Mouse (Mus musculus) left cerebral cortex, postnatal 10 days (tissue): Measurements from ENCODE around the gene Tspear. TPM values are rescaled to one million over a fixed set of nuclear protein-coding genes. Genes with fewer than 3 reads are reported as not detected.

Source experiments
- DNase-seq, 2 experiments: peaks; one replicate each; pipeline ENCODE4 v3.0.0; 2021 to 2022; ENCODE audit warnings: low spot score in 2 of 2, mixed read lengths in 1 of 2; ENCODE audit errors: extremely low spot score in 1 of 2
- intact Hi-C: fragments of 180-260 bp; cut with DNase I; formaldehyde crosslinking; loops from one replicate; pipeline ENCODE4 v1.15.1; 2025
- total RNA-seq, 2 experiments: library from RNA; stranded (reverse); gene quantifications; 2 replicates each; pipeline ENCODE4 v1.2.3; 2021

Gene Tspear
- total RNA-seq, 2 experiments from 2014 or later = 0.18 TPM; not detected in 1

GRCm38 (mm10) chr10:77839006-77839405 lies 152.6 kb downstream of the Tspear start:
- no peak for DNase-seq
- intact Hi-C loops = no loop called here

GRCm38 (mm10) chr10:77846503-77846902 lies 160.1 kb downstream of the Tspear start, which contains the start of gene Gm36176:
Gene Gm36176, plus strand, starts transcription at chr10:77846803.
- intact Hi-C loops = no loop called here
- no peak for DNase-seq

DNA sequence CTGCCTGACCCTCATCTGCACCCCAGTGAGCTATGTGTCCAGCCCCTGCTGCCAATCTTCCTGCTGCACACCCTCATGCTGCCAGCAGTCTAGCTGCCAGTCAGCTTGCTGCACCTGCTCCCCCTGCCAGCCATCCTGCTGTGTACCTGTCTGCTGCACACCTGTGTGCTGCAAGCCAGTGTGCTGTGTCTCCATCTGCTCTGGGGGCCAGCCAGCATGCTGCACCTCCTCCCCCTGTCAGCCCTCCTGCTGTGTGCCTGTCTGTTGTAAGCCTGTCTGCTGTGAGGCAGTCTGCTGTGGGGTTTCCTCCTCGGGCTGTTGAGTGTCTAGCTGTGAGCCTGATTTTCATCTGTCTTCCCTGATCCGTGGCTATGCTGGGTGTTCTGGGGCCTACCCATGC lies 160.6 kb downstream of the Tspear start:
- no peak for DNase-seq
- intact Hi-C loops = no loop called here

- no peak for DNase-seq
- intact Hi-C loops = no loop called here
These were observed 161.2 kb downstream of the Tspear start for GRCm38 (mm10) chr10:77847538-77847937.

DNA sequence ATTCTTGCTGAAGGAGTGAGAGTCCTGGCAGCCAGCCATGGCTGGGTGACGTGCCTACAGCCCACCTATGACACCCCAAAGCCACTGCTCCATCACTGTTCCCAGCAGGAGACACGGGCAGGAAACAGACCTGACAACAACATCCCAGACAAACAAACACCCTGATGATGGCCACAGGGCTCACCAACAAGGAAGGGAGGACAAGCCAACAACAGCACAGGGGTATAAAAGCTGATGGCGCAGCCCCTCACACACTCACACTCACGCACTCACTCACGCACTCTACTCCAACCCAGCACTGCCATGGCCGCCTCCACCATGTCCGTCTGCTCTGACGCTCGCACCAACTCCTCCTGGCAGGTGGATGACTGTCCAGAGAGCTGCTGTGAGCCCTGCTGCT lies 166.2 kb downstream of the Tspear start, which contains the start of gene Gm10318:
Gm10318 (plus strand) TSS at position 301 of the 400 bp plus-strand sequence.
- DNase-seq = no peak
- intact Hi-C loops = no loop called here

- intact Hi-C loops = no loop called here
- no peak for DNase-seq
These were observed 175.3 kb downstream of the Tspear start, which contains the start of gene Gm3285 for GRCm38 (mm10) chr10:77861675-77862074. Gene Gm3285, plus strand, starts transcription at chr10:77861975.

DNA sequence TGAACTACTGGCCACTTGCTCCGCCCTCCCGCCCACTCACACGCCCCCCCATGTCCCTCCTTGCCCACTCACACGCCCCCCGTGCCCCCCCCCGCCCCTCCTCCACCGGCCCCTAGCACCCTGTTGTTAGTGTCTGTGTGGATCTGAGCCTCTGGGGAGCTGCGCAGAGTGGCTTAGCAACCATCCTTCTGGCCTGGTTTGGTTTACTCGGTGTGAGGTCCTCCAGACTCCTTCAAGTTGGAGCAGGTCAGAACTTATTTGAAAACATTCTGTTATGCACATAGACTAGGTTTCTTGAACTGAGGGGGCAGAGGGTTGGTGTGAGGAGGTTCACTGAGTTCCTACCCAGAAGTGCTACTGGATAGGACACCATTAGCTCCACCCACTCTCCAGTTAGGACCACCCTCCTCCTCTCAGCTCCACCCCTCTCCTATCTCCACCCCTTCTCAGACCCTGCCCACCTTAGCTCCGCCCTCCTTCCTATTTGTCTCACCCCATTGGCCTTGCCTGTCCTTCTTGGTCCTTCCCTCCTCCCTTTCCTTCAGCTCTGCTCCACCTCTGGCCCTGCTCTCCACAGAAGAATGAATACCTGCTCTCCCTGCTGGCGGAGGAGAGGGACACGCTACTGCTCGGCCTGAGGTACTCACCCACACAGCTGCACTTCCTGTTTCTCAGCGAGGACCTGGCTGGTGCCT lies 177.8 kb downstream of the Tspear start:
- intact Hi-C loops = no loop called here
- DNase-seq = no peak

- no peak for DNase-seq
- intact Hi-C loops = no loop called here
These were observed 178.4 kb downstream of the Tspear start for GRCm38 (mm10) chr10:77864762-77865143.

- intact Hi-C loops = no loop called here
- DNase-seq = no peak
These were observed 181.2 kb downstream of the Tspear start for GRCm38 (mm10) chr10:77867546-77867945.

- DNase-seq = no peak
- intact Hi-C loops = no loop called here
These were observed 183.3 kb downstream of the Tspear start for GRCm38 (mm10) chr10:77869651-77870050.

DNA sequence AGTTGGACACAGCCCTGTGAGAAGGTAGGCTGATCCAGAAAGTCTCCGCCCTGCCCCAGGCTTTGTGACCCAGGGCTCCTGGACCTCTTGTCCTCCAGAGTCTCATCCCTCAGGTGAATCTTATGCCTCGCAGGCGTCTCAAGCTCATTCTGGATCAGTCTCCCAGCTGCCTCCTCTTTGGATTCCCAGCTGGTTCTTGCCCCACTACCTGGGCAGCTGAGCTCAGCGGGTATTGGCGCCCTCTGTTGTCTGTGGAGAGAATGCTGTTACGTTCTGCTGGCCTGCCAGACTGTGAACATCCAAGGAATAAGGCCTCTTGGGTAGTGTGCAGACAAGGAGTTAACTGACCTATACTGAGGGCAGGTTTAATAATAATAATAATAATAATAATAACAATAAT lies 192.6 kb downstream of the Tspear start:
- no peak for DNase-seq
- intact Hi-C loops = loop anchor here (5.0 kb wide), 1 partner anchor 242 kb away; no protein-coding TSS in a partner anchor

DNA sequence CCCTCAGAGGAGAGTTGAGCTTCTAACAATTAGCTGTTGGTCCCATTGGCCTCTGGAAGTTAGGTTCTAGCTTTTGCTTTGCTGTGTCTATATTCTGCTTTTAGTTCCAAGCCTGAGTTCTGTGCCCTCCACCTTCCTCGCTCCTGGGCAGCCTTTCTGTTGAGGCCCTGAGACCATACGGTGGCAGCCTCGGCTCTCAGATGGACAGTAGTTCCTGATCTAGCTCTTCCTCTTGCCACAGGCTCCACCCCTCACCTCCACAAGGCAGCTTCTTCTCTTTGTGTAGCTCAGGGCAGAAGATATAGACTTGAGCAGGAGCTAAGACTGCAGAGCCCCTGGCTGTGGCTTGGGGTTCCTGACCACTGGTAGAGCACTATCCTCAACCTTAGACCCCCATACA lies 193.9 kb downstream of the Tspear start:
- no peak for DNase-seq
- intact Hi-C loops = loop anchor here (10.0 kb wide), 1 partner anchor 356 kb away; no protein-coding TSS in a partner anchor

GRCm38 (mm10) chr10:77882553-77882952 lies 196.2 kb downstream of the Tspear start:
- DNase-seq = no peak
- intact Hi-C loops = loop anchor here (10.0 kb wide), 1 partner anchor 358 kb away; no protein-coding TSS in a partner anchor

GRCm38 (mm10) chr10:77886007-77886747 lies 199.8 kb downstream of the Tspear start:
- intact Hi-C loops = loop anchor here (10.0 kb wide), 1 partner anchor 361 kb away; no protein-coding TSS in a partner anchor
- DNase-seq = no peak

DNA sequence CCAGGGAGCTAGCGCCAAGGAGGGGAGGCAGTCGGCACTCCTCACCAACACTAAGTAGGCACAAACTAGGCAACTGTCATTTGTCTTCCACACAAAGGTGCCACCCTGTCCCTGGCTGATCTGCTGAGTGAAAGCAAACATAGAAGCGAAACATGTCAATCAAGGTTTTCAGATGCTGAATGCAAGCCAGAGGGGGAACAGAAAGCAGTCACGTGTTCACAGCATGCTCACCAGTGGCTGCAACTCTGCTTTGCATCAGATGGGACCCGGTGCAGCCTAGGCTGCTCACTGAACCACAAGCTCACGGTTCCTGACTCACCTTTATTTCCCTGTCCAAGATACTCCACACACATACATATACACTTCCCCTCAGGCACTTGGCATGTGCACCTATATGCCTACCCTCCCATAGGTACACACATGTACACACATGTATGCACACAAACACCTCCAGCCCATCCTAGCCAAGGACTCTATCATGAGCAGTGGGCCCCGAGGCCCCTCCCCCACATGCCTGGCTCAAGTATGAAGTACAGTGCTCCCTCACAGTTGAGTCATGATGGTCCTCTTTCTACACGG lies 204.7 kb downstream of the Tspear start:
- no peak for DNase-seq
- intact Hi-C loops = no loop called here

GRCm38 (mm10) chr10:77895562-77895961 lies 209.2 kb downstream of the Tspear start:
- DNase-seq = no peak
- intact Hi-C loops = no loop called here

- DNase-seq = no peak
- intact Hi-C loops = no loop called here
These were observed 213.8 kb downstream of the Tspear start for GRCm38 (mm10) chr10:77900126-77900525.

DNA sequence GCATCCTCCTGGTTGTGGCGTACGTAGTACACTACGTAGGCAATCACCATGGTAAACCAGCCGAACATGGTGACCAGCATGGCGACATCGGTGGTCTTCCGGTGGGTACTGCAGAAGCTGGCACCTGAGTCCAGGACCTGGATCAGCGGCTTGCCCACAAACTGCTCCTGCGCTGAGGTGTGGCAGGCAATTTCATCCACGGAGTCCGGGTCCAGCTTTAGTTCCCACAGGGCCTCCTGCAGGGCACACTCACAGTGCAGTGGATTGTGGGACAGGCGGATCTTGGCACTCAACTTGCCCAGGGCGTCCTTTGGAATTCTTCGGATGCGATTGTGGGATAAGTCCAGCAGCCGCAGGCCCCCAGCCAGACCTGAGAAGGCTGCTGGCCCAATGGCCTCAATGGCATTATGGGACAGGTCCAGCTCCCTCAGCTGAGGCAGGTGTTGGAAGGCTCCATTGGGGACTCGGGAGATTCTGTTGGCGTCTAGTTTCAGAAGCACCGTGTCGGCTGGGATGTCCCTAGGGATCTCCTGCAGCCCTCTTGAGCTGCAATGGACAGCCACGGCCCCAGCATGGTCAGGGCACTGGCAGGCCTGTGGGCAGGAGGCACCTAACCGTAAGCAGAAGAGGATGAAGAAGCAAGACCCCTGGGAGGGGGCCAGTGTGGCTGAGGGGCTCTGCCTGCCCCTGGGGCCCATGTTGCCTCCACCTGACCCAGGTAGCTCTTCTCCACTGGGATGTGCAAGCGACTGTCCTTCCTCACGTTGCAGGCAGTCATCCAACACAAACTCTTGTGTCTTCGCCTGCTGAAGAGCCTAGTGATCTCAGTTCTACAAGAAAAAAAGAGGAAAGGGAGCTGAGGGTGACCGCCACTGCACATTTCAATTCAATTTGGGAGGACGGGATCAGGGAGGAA lies 214.8 kb downstream of the Tspear start:
- intact Hi-C loops = no loop called here
- no peak for DNase-seq

- DNase-seq = peak in 1 of 2 experiments; percentile 66
These were observed 215.5 kb downstream of the Tspear start for GRCm38 (mm10) chr10:77901871-77902210.

More at GRCm38 (mm10) chr10:77901871-77902210, 215.5 kb downstream of the Tspear start:
- intact Hi-C loops = no loop called here
